In genomic region chr4:149903026-149903425, GRCm38 (mm10) we compare ENCODE assay signal across 12 mouse cellular contexts. TPM values are rescaled to one million over a fixed set of nuclear protein-coding genes. Genes with fewer than 3 reads are reported as not detected.
A peak's percentile ranks its signal among the peaks of the same experiment; 100 is the strongest.
DNase-seq lines count a peak whose midpoint lies in the region; ATAC-seq and TF ChIP-seq lines count a peak whose summit lies in the region.
"Had no signal": no experiment of that assay in that cellular context is flagged by ENCODE, and none has a peak within 500 bp of the region (broad histone marks: within the 10 kb centered on the region; RNA-seq: fewer than 3 reads in every experiment).

No protein-coding gene starts in this region.

- no peak overlapping the region for H3K9ac ChIP-seq in hindbrain, postnatal 0 days (replicated peaks; ENCODE audit: low read length)
- no peak overlapping the region for H3K9ac ChIP-seq in hindbrain, embryonic 16.5 days (ENCODE audit: low read depth, low read length)
- H3K9ac ChIP-seq: limb, embryonic 13.5 days; stomach, embryonic 15.5 days had no signal

- no peaks in the 10 kb centered on the region for H3K9me3 ChIP-seq in hindbrain, postnatal 0 days (ENCODE audit: low read length)
- no peaks in the 10 kb centered on the region for H3K9me3 ChIP-seq in hindbrain, embryonic 16.5 days (ENCODE audit: control insufficient read depth, low read length)
- H3K9me3 ChIP-seq: limb, embryonic 13.5 days; stomach, embryonic 15.5 days had no signal

- H3K4me3 ChIP-seq in hindbrain, postnatal 0 days (ENCODE audit: low read length): no peak overlapping the region
- no peak overlapping the region for H3K4me3 ChIP-seq in hindbrain, embryonic 16.5 days (ENCODE audit: low read length)
- no peak overlapping the region; the same call in 1 of the 2 replicates for H3K4me3 ChIP-seq in gastrocnemius, adult 2 months
- H3K4me3 ChIP-seq in thymus, adult 2 months (ENCODE audit: control insufficient read depth, insufficient read depth, low read length): no peak overlapping the region
- H3K4me3 ChIP-seq: limb, embryonic 13.5 days; stomach, embryonic 15.5 days had no signal

- peaks cover 7% of the 10 kb centered on the region for H3K4me1 ChIP-seq in hindbrain, postnatal 0 days (ENCODE audit: insufficient read depth, low read length)
- no peaks in the 10 kb centered on the region; the same call in 1 of the 2 replicates for H3K4me1 ChIP-seq in hindbrain, embryonic 16.5 days (ENCODE audit: control insufficient read depth, insufficient read depth, low read depth, low read length)
- no peaks in the 10 kb centered on the region; the same call in 1 of the 2 replicates for H3K4me1 ChIP-seq in thymus, adult 2 months (replicated peaks; ENCODE audit: control insufficient read depth, insufficient read depth, low read length)

- H3K27me3 ChIP-seq in hindbrain, postnatal 0 days (ENCODE audit: insufficient read depth, low read length): no peaks in the 10 kb centered on the region
- H3K27me3 ChIP-seq in hindbrain, embryonic 16.5 days (replicated peaks; ENCODE audit: control insufficient read depth, insufficient read depth, low read length): no peaks in the 10 kb centered on the region
- no peaks in the 10 kb centered on the region for H3K27me3 ChIP-seq in thymus, adult 2 months (ENCODE audit: control insufficient read depth, insufficient read depth, low read length)
- H3K27me3 ChIP-seq: limb, embryonic 13.5 days; stomach, embryonic 15.5 days had no signal

- DNase-seq in hindbrain, postnatal 0 days (ENCODE audit: low spot score): peak; percentile 56
- DNase-seq in adrenal gland, adult 8-10 months: peak; percentile 43
- peak; percentile 82 for DNase-seq in gastrocnemius, adult 2 months
- peak; percentile 71 to 74 for DNase-seq in heart, postnatal 14 days
- DNase-seq in urinary bladder, postnatal 4 days (ENCODE audit: low spot score in 2 of 2): no peak
- DNase-seq in thymus, adult 2 months: no peak
- DNase-seq in urinary bladder, postnatal 36 days (ENCODE audit: low spot score in 2 of 2): no peak

- no peak for TF ChIP-seq CTCF in hindbrain, postnatal 0 days (IDR thresholded peaks at IDR 0.05; ENCODE audit: low read depth)
- TF ChIP-seq CTCF in gastrocnemius, adult 2 months (IDR thresholded peaks at IDR 0.05): no peak
- TF ChIP-seq CTCF in thymus, adult 2 months (IDR thresholded peaks at IDR 0.05; ENCODE audit: borderline replicate concordance, control insufficient read depth, extremely low read depth, insufficient read depth, low read length, poor library complexity): no peak

- H3K36me3 ChIP-seq in hindbrain, postnatal 0 days (ENCODE audit: insufficient read depth, low read length): no peaks in the 10 kb centered on the region
- H3K36me3 ChIP-seq in hindbrain, embryonic 16.5 days (ENCODE audit: control insufficient read depth, insufficient read depth, low read length): no peaks in the 10 kb centered on the region
- H3K36me3 ChIP-seq in thymus, adult 2 months (ENCODE audit: control insufficient read depth, insufficient read depth, low read length): no peaks in the 10 kb centered on the region

- TF ChIP-seq POLR2A in thymus, adult 2 months (IDR thresholded peaks at IDR 0.05; ENCODE audit: control insufficient read depth, extremely low read depth, insufficient read depth, low read length, poor library complexity): no peak

- no peak overlapping the region for H3K27ac ChIP-seq in hindbrain, postnatal 0 days
- no peak overlapping the region; the same call in 1 of the 2 replicates for H3K27ac ChIP-seq in hindbrain, embryonic 16.5 days (ENCODE audit: low read depth, low read length)
- peak overlapping the region; percentile 69 for H3K27ac ChIP-seq in gastrocnemius, adult 2 months
- H3K27ac ChIP-seq in thymus, adult 2 months (ENCODE audit: control insufficient read depth, insufficient read depth, low read length): no peak overlapping the region
- H3K27ac ChIP-seq: limb, embryonic 13.5 days; stomach, embryonic 15.5 days had no signal

- intact Hi-C loops in gastrocnemius, adult 2 months (cut with DNase I): no loop called here
- intact Hi-C loops in heart, postnatal 14 days (cut with DNase I): no loop called here

- WGBS in hindbrain, postnatal 0 days: 51% methylated on average over 5 of the region's 5 CpGs
- WGBS in hindbrain, embryonic 16.5 days: 48% methylated on average over 5 of the region's 5 CpGs
- WGBS in thymus, adult 2 months: 72% methylated on average over 5 of the region's 5 CpGs

- ATAC-seq in hindbrain, postnatal 0 days: peak; percentile 27; the same call in 1 of the 2 replicates
- ATAC-seq in hindbrain, embryonic 16.5 days: no peak
- ATAC-seq: CD4-positive, CD25-positive, alpha-beta regulatory T cell, adult 4 months had no signal

- no peak overlapping the region for H3K4me2 ChIP-seq in hindbrain, postnatal 0 days (ENCODE audit: low read depth, low read length)
- no peak overlapping the region for H3K4me2 ChIP-seq in hindbrain, embryonic 16.5 days (ENCODE audit: low read length)
- H3K4me2 ChIP-seq: limb, embryonic 13.5 days; stomach, embryonic 15.5 days had no signal

RNA-seq across cellular contexts. Expression of gene Spsb1, which starts 51.8 kb away (rescaled TPM):
- total RNA-seq in hindbrain, postnatal 0 days (2014; rRNA removed): 13.7 and 18.4 TPM in 2 replicates
- 8.9 and 9.2 TPM in 2 replicates for polyA plus RNA-seq in hindbrain, postnatal 0 days (2015; fragmentation: Nextera tagmentation; extraction: Ambion mirVana)
- 10.1 TPM in 2 replicates for polyA plus RNA-seq in hindbrain, embryonic 16.5 days (2015; fragmentation: Nextera tagmentation; extraction: Ambion mirVana)
- total RNA-seq in adrenal gland, adult 8-10 months (2022): 10 to 100 TPM; 17.0 to 29.8 (median 23.9) TPM
- 10 to 100 TPM in 1 of 2 experiments, 1 to 10 TPM in 1; 5.5 to 16.1 TPM for total RNA-seq in gastrocnemius, adult 2 months (2021)
- 10 to 100 TPM; 44.8 to 49.3 TPM for total RNA-seq in heart, postnatal 14 days (2021)
- 28.5 and 30.4 TPM in 2 replicates for polyA plus RNA-seq in thymus, adult 2 months (2012; rRNA removed)
- total RNA-seq: common myeloid progenitor, adult 5-6 weeks had no signal

Comparison
In these comparisons a context has a peak if more than half of its experiments do, and no peak if none do; other contexts are left out.
1. DNase-seq: peak in hindbrain, postnatal 0 days (single experiment), adrenal gland, adult 8-10 months (single experiment), gastrocnemius, adult 2 months (single experiment) and heart, postnatal 14 days (2 of 2); none in urinary bladder, postnatal 4 days (0 of 2), thymus, adult 2 months (single experiment) and urinary bladder, postnatal 36 days (0 of 2).